Mouse (Mus musculus) gastrocnemius, postnatal 36 days (tissue): Measurements from ENCODE around the gene Stab2. TPM values are rescaled to one million over a fixed set of nuclear protein-coding genes. Genes with fewer than 3 reads are reported as not detected.

ENCODE experiments used
- DNase-seq, 2 experiments: peaks; one replicate each; pipeline ENCODE4 v3.0.0; 2022
- intact Hi-C: fragments of 180-260 bp; cut with DNase I; formaldehyde crosslinking; loops from one replicate; pipeline ENCODE4 v1.15.1; 2025
- total RNA-seq, 2 experiments: library from RNA; stranded (reverse); gene quantifications; 2 replicates each; pipeline ENCODE4 v1.2.3; 2021

Gene Stab2
- total RNA-seq, 2 experiments from 2014 or later: 1.3 to 1.6 TPM

DNA sequence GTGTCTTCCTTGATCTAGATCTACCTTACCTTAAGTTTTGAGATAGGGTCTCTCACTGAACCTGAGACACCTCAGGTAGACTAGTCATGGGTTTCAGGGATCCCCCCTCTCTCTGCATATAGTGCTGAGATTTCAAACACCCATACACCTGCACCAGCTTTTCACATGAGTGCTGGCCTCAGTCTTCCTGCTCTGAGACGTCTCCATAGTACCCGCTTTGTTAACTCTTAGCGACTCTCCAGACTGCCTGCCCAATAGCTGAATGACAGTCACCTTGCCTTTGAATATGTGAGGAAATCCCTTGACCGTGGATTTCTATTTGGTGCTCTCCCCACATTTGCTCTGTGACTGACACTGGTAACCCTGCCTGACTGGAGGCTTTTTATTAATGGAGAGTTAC is 213.6 kb downstream of the Stab2 start:
- intact Hi-C loops: no loop called here
- no peak for DNase-seq

DNA sequence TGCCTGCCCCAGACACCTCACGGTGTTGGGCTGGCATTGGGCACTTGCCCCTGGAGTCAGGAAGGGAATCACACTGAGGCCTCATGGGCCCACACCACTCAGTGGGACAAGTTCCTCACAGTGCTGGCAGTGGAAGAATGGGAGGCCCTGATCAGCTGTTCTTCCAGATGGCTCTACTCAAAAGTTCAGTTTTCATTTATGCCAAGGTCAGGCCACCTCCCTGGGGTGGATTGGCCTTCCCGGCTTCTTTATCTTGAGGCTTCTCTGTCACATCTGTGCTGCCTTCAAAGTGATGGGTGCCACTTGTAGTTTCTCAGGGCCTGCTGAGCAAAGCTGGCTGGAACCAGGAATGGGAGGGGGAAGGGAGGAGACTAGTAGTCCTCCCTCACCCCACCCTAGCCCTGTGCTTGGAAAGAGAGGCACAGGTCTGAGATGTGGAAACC is 214.3 kb downstream of the Stab2 start:
- DNase-seq: no peak
- intact Hi-C loops: no loop called here

DNA sequence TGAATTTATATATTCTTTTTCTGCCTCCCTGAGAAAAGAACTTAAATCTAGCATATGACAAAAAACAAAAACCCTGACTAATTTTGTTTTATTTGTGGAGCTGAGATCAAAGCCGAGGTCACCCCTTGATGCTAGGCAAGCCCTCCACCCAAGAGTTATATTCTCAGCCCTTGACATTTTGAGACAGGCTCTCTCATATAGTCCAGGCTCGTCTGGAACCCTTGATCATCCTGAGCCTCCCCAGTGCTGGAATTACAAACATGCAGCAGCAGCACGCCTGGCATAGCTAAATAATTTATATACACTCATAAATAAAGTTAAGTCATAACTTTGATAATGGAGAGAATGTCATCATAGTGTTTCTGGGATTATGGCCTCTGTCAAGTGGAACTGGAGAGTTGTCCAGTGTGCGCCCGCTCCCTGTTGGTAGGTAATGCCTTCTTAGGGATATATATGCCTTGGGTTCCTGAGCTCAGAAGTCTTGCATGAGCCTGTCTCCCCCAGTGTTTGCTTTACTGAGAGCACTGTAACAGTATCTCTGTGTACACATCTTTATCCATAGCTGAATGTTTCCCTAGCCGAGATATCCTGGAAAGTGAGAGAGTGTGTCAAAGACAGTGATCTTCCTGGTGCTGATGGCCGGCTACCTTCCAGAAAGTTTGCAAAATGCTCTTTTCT is 216.2 kb downstream of the Stab2 start:
- intact Hi-C loops: no loop called here
- no peak for DNase-seq

Other genes with a start within 250 kb of the Stab2 start
- gene Gm49358, start 244.1 kb downstream of the Stab2 start, total RNA-seq: 10 to 100 TPM; 20.2 to 20.3 TPM
- 10 to 100 TPM; 44.4 to 53.9 TPM for gene Nt5dc3, start 229.0 kb downstream of the Stab2 start, total RNA-seq
- under 1 TPM; 0.51 to 0.57 TPM for gene 1700113H08Rik, start 50.0 kb upstream of the Stab2 start, total RNA-seq